Mouse (Mus musculus) macrophage (primary cell): ENCODE results near the gene Myo19. TPM values are rescaled to one million over a fixed set of nuclear protein-coding genes. Genes with fewer than 3 reads are reported as not detected.
A peak's percentile ranks its signal among the peaks of the same experiment; 100 is the strongest.
"Not testable (repeated sequence)": the region's sequence is repeated elsewhere in the genome, so short reads cannot be mapped to it uniquely, and the experiment has no call there.

Experiments used
- H3K27ac ChIP-seq: fragments of 350-480 bp; formaldehyde crosslinking; 2 replicates; pipeline ENCODE4 v1.9.0; 2021
- H3K36me3 ChIP-seq: fragments of 350-480 bp; formaldehyde crosslinking; 2 replicates; pipeline ENCODE4 v1.9.0; 2021; ENCODE audit errors: inconsistent target
- H3K4me3 ChIP-seq: fragments of 350-480 bp; formaldehyde crosslinking; 2 replicates; pipeline ENCODE4 v1.9.0; 2021; ENCODE audit errors: inconsistent target
- H3K79me2 ChIP-seq: fragments of 350-480 bp; formaldehyde crosslinking; 2 replicates; pipeline ENCODE4 v1.9.0; 2021; ENCODE audit errors: inconsistent target
- WGBS: methylation state at CpG from one replicate; pipeline ENCODE4 v1.1.7; 2026; ENCODE audit warnings: inconsistent platforms; ENCODE audit not compliant: missing documents; 5-methylcytosine and 5-hydroxymethylcytosine counted together
- polyA plus RNA-seq: library from polyadenylated mRNA; stranded (reverse); fragments of 250-400 nt; gene quantifications from 3 replicates; pipeline ENCODE4 v1.2.4, GENCODE M21; 2018; ENCODE audit warnings: inconsistent platforms

The Myo19 gene
- polyA plus RNA-seq, 1 experiment from 2014 or later: 1.1 TPM

GRCm38 (mm10) chr11:84873042-84873833, 6.7 kb upstream of the Myo19 start:
- 86% methylated on average over 1 of the region's 1 CpGs for WGBS
- no peaks in the 10 kb centered on the region for H3K36me3 ChIP-seq
- H3K27ac ChIP-seq: no peak overlapping the region
- H3K4me3 ChIP-seq: no peak overlapping the region
- H3K79me2 ChIP-seq: peaks cover 31% of the 10 kb centered on the region

- H3K27ac ChIP-seq, H3K4me3 ChIP-seq, H3K36me3 ChIP-seq: not testable (repeated sequence)
- WGBS: no CpG with 5 or more reads among the region's 1 CpGs
- H3K79me2 ChIP-seq: peaks cover 18% of the 10 kb centered on the region
Measured at GRCm38 (mm10) chr11:84876020-84876419, 3.9 kb upstream of the Myo19 start.

GRCm38 (mm10) chr11:84879007-84879771, 759 bp upstream of the Myo19 start:
- no peaks in the 10 kb centered on the region for H3K36me3 ChIP-seq
- WGBS: 10% methylated on average over 7 of the region's 7 CpGs
- H3K4me3 ChIP-seq: peak overlapping the region; percentile 57
- H3K79me2 ChIP-seq: no peaks in the 10 kb centered on the region; the same call in 1 of the 2 replicates
- peak overlapping the region; percentile 30 for H3K27ac ChIP-seq

- peak overlapping the region; percentile 43 for H3K27ac ChIP-seq
- no peaks in the 10 kb centered on the region; the same call in 1 of the 2 replicates for H3K79me2 ChIP-seq
- WGBS: 1% methylated on average over 18 of the region's 24 CpGs
- peak overlapping the region; percentile 57 for H3K4me3 ChIP-seq
- H3K36me3 ChIP-seq: no peaks in the 10 kb centered on the region
Measured at GRCm38 (mm10) chr11:84880465-84880961, 565 bp downstream of the Myo19 start.

- Histone ChIP-seq H3K36me3 (no peaks in the 10 kb centered on the region), H3K27ac (peak overlapping the region; percentile 43)
Measured at GRCm38 (mm10) chr11:84880971-84881370, 1.0 kb downstream of the Myo19 start.

GRCm38 (mm10) chr11:84882346-84882745, 2.4 kb downstream of the Myo19 start:
- Histone ChIP-seq H3K79me2 (no peaks in the 10 kb centered on the region; the same call in 1 of the 2 replicates), H3K4me3 (no peak overlapping the region), H3K36me3 (no peaks in the 10 kb centered on the region), H3K27ac (no peak overlapping the region)
- 94% methylated on average over 7 of the region's 7 CpGs for WGBS

More at GRCm38 (mm10) chr11:84880971-84881370, 1.0 kb downstream of the Myo19 start:
- Histone ChIP-seq H3K4me3 (peak overlapping the region; percentile 57), H3K79me2 (no peaks in the 10 kb centered on the region; the same call in 1 of the 2 replicates)
- 76% methylated on average over 9 of the region's 9 CpGs for WGBS

- Histone ChIP-seq H3K27ac (no peak overlapping the region), H3K4me3 (no peak overlapping the region), H3K36me3 (no peaks in the 10 kb centered on the region), H3K79me2 (no peaks in the 10 kb centered on the region)
- 90% methylated on average over 4 of the region's 4 CpGs for WGBS
Measured at GRCm38 (mm10) chr11:84885238-84885637, 5.3 kb downstream of the Myo19 start.

- H3K79me2 ChIP-seq: no peaks in the 10 kb centered on the region
- no peak overlapping the region for H3K4me3 ChIP-seq
- H3K27ac ChIP-seq: no peak overlapping the region
- 89% methylated on average over 5 of the region's 5 CpGs for WGBS
- H3K36me3 ChIP-seq: no peaks in the 10 kb centered on the region
Measured at GRCm38 (mm10) chr11:84886236-84886635, 6.3 kb downstream of the Myo19 start.

- Histone ChIP-seq H3K4me3 (no peak overlapping the region), H3K36me3 (no peaks in the 10 kb centered on the region), H3K27ac (no peak overlapping the region), H3K79me2 (no peaks in the 10 kb centered on the region)
- 93% methylated on average over 11 of the region's 11 CpGs for WGBS
Measured at GRCm38 (mm10) chr11:84886767-84887511, 7.0 kb downstream of the Myo19 start.

GRCm38 (mm10) chr11:84888025-84888424, 8.1 kb downstream of the Myo19 start:
- 98% methylated on average over 8 of the region's 8 CpGs for WGBS
- no peaks in the 10 kb centered on the region for H3K36me3 ChIP-seq
- H3K79me2 ChIP-seq: no peaks in the 10 kb centered on the region
- H3K27ac ChIP-seq: no peak overlapping the region
- H3K4me3 ChIP-seq: no peak overlapping the region

GRCm38 (mm10) chr11:84889492-84889891, 9.5 kb downstream of the Myo19 start:
- 91% methylated on average over 2 of the region's 2 CpGs for WGBS
- Histone ChIP-seq H3K27ac (no peak overlapping the region), H3K79me2 (no peaks in the 10 kb centered on the region), H3K36me3 (no peaks in the 10 kb centered on the region), H3K4me3 (no peak overlapping the region)

- Histone ChIP-seq H3K36me3 (no peaks in the 10 kb centered on the region), H3K79me2 (no peaks in the 10 kb centered on the region)
- 96% methylated on average over 7 of the region's 7 CpGs for WGBS
Measured at GRCm38 (mm10) chr11:84891705-84892104, 11.8 kb downstream of the Myo19 start.

GRCm38 (mm10) chr11:84893113-84893512, 13.2 kb downstream of the Myo19 start:
- Histone ChIP-seq H3K79me2 (no peaks in the 10 kb centered on the region), H3K36me3 (no peaks in the 10 kb centered on the region), H3K4me3 (no peak overlapping the region), H3K27ac (no peak overlapping the region)
- WGBS: 93% methylated on average over 11 of the region's 15 CpGs

More at GRCm38 (mm10) chr11:84891705-84892104, 11.8 kb downstream of the Myo19 start:
- Histone ChIP-seq H3K27ac (no peak overlapping the region), H3K4me3 (no peak overlapping the region)

GRCm38 (mm10) chr11:84904597-84905144, 24.7 kb downstream of the Myo19 start:
- 83% methylated on average over 9 of the region's 9 CpGs for WGBS
- Histone ChIP-seq H3K27ac (no peak overlapping the region), H3K4me3 (no peak overlapping the region), H3K36me3 (no peaks in the 10 kb centered on the region; the same call in 1 of the 2 replicates), H3K79me2 (no peaks in the 10 kb centered on the region)
